ENCODE assay signal across 19 mouse cellular contexts in the genomic region with DNA sequence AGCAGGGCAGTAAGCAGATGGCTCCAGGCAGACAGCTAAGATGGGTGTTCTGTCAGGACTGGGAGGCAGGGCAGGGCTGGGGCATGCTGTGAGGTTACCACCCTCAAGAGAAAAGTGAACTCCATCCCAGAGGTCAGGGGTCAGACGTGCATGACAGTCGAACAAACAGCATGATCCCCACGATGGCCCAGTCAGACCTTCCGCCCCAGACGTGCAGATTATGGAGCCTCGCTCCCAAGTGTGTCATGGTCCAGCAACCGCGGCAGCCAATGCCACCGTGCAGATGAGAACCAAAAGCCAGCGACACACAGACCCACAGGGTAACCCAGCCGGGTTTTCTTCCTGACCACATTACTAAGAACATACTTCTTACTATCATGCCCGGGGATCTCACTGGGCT. TPM values are rescaled to one million over a fixed set of nuclear protein-coding genes. Genes with fewer than 3 reads are reported as not detected.
A peak's percentile ranks its signal among the peaks of the same experiment; 100 is the strongest.
DNase-seq lines count a peak whose midpoint lies in the region; ATAC-seq and TF ChIP-seq lines count a peak whose summit lies in the region.
"Had no signal": no experiment of that assay in that cellular context is flagged by ENCODE, and none has a peak within 500 bp of the region (broad histone marks: within the 10 kb centered on the region; RNA-seq: fewer than 3 reads in every experiment).

No protein-coding gene starts in this region.

- 0 out of 2 replicates have a peak, but pooled peaks have one; percentile 9 for ATAC-seq in intestine, embryonic 16.5 days
- ATAC-seq in intestine, postnatal 0 days = no peak
- peak; percentile 51 for ATAC-seq in liver, embryonic 16.5 days (ENCODE audit: low read depth)
- no peak for ATAC-seq in liver, embryonic 12.5 days
- ATAC-seq: forebrain, postnatal 0 days; Patski had no signal

- no peak for TF ChIP-seq CTCF in intestine, postnatal 0 days (IDR thresholded peaks at IDR 0.05; ENCODE audit: low read depth)

- H3K27me3 ChIP-seq in intestine, embryonic 16.5 days (replicated peaks; ENCODE audit: control insufficient read depth, insufficient read depth, low read length) = no peaks in the 10 kb centered on the region
- H3K27me3 ChIP-seq in intestine, postnatal 0 days (replicated peaks; ENCODE audit: control insufficient read depth, insufficient read depth, low read length) = no peaks in the 10 kb centered on the region
- no peaks in the 10 kb centered on the region for H3K27me3 ChIP-seq in liver, embryonic 16.5 days (ENCODE audit: control insufficient read depth, insufficient read depth, low read depth, low read length)
- no peaks in the 10 kb centered on the region for H3K27me3 ChIP-seq in liver, embryonic 12.5 days (replicated peaks)
- peaks cover 36% of the 10 kb centered on the region for H3K27me3 ChIP-seq in limb, embryonic 10.5 days (ENCODE audit: low read depth, poor library complexity, severe bottlenecking)
- H3K27me3 ChIP-seq: intestine, embryonic 15.5 days; limb, embryonic 15.5 days; neural tube, embryonic 15.5 days; Patski had no signal

- no peak overlapping the region for H3K9ac ChIP-seq in intestine, embryonic 16.5 days (ENCODE audit: low read depth, low read length)
- no peak overlapping the region for H3K9ac ChIP-seq in intestine, postnatal 0 days (ENCODE audit: low read depth, low read length)
- H3K9ac ChIP-seq in liver, embryonic 16.5 days (ENCODE audit: low read depth, low read length) = no peak overlapping the region
- no peak overlapping the region for H3K9ac ChIP-seq in liver, embryonic 12.5 days
- H3K9ac ChIP-seq: forebrain, postnatal 0 days; hindbrain, embryonic 13.5 days; intestine, embryonic 15.5 days; limb, embryonic 15.5 days; lung, embryonic 14.5 days; neural tube, embryonic 15.5 days had no signal

- peak; percentile 49 for DNase-seq in embryo, embryonic 11 days
- no peak for DNase-seq in limb, embryonic 10.5 days (ENCODE audit: low spot score)
- no peak for DNase-seq in gastrocnemius, postnatal 4 days (ENCODE audit: low spot score in 2 of 2)
- no peak for DNase-seq in natural killer cell, adult 2 months (ENCODE audit: low spot score in 2 of 2)
- DNase-seq: adrenal gland, postnatal 36 days; cerebellum, adult 8-10 months; forebrain, postnatal 0 days; layer of hippocampus, adult 9-11 months; lung, embryonic 14.5 days; thymus, postnatal 36 days had no signal

- no peak overlapping the region for H3K4me3 ChIP-seq in intestine, embryonic 16.5 days (ENCODE audit: low read length)
- no peak overlapping the region for H3K4me3 ChIP-seq in intestine, postnatal 0 days (ENCODE audit: low read depth, low read length)
- H3K4me3 ChIP-seq in liver, embryonic 16.5 days (ENCODE audit: low read depth, low read length) = no peak overlapping the region
- H3K4me3 ChIP-seq in liver, embryonic 12.5 days = no peak overlapping the region
- no peak overlapping the region for H3K4me3 ChIP-seq in limb, embryonic 10.5 days
- H3K4me3 ChIP-seq: hindbrain, embryonic 13.5 days; intestine, embryonic 15.5 days; limb, embryonic 15.5 days; neural tube, embryonic 15.5 days had no signal

- no peak overlapping the region for H3K4me2 ChIP-seq in intestine, embryonic 16.5 days (ENCODE audit: low read depth, low read length)
- no peak overlapping the region for H3K4me2 ChIP-seq in intestine, postnatal 0 days (replicated peaks; ENCODE audit: low read depth)
- H3K4me2 ChIP-seq in liver, embryonic 16.5 days (ENCODE audit: low read depth, low read length) = no peak overlapping the region
- H3K4me2 ChIP-seq in liver, embryonic 12.5 days = no peak overlapping the region
- H3K4me2 ChIP-seq: hindbrain, embryonic 13.5 days; limb, embryonic 15.5 days; lung, embryonic 14.5 days; neural tube, embryonic 15.5 days had no signal

- WGBS in intestine, embryonic 16.5 days = 54% methylated on average over 12 of the region's 12 CpGs
- 46% methylated on average over 12 of the region's 12 CpGs for WGBS in intestine, postnatal 0 days
- 69% methylated on average over 12 of the region's 12 CpGs for WGBS in liver, embryonic 16.5 days (ENCODE audit: insufficient replicate concordance)
- 75% methylated on average over 12 of the region's 12 CpGs for WGBS in liver, embryonic 12.5 days (ENCODE audit: insufficient replicate concordance)
- WGBS in limb, embryonic 10.5 days = 62% methylated on average over 12 of the region's 12 CpGs

- no peaks in the 10 kb centered on the region for H3K4me1 ChIP-seq in intestine, embryonic 16.5 days (ENCODE audit: control insufficient read depth, insufficient read depth, low read length)
- 0 out of 2 replicates have a peak, but pooled peaks cover 4% of the 10 kb centered on the region for H3K4me1 ChIP-seq in intestine, postnatal 0 days (replicated peaks; ENCODE audit: control insufficient read depth, insufficient read depth, low read length)
- H3K4me1 ChIP-seq in liver, embryonic 16.5 days (ENCODE audit: control insufficient read depth, low read depth, low read length) = no peaks in the 10 kb centered on the region
- no peaks in the 10 kb centered on the region for H3K4me1 ChIP-seq in liver, embryonic 12.5 days
- H3K4me1 ChIP-seq in limb, embryonic 10.5 days = peaks cover 44% of the 10 kb centered on the region
- H3K4me1 ChIP-seq: limb, embryonic 15.5 days had no signal

- H3K27ac ChIP-seq in intestine, embryonic 16.5 days (ENCODE audit: low read length) = no peak overlapping the region
- H3K27ac ChIP-seq in intestine, postnatal 0 days (ENCODE audit: low read depth, low read length) = no peak overlapping the region
- no peak overlapping the region for H3K27ac ChIP-seq in liver, embryonic 16.5 days (ENCODE audit: low read length)
- H3K27ac ChIP-seq in liver, embryonic 12.5 days = no peak overlapping the region
- 0 out of 2 replicates have a peak overlapping the region, but pooled peaks have one; percentile 36 for H3K27ac ChIP-seq in limb, embryonic 10.5 days
- H3K27ac ChIP-seq: hindbrain, embryonic 13.5 days; intestine, embryonic 15.5 days; limb, embryonic 15.5 days; neural tube, embryonic 15.5 days had no signal

- H3K36me3 ChIP-seq in intestine, embryonic 16.5 days (ENCODE audit: control insufficient read depth, insufficient read depth, low read length) = no peaks in the 10 kb centered on the region
- peaks cover 29% of the 10 kb centered on the region for H3K36me3 ChIP-seq in intestine, postnatal 0 days (ENCODE audit: control insufficient read depth, insufficient read depth)
- H3K36me3 ChIP-seq in liver, embryonic 16.5 days (ENCODE audit: control insufficient read depth, insufficient read depth) = peaks cover 12% of the 10 kb centered on the region
- H3K36me3 ChIP-seq in liver, embryonic 12.5 days = peaks cover 77% of the 10 kb centered on the region
- H3K36me3 ChIP-seq in limb, embryonic 10.5 days = peaks cover 28% of the 10 kb centered on the region
- H3K36me3 ChIP-seq: intestine, embryonic 15.5 days; neural tube, embryonic 15.5 days had no signal

- H3K9me3 ChIP-seq in intestine, embryonic 16.5 days (ENCODE audit: control insufficient read depth, low read length) = no peaks in the 10 kb centered on the region
- H3K9me3 ChIP-seq in intestine, postnatal 0 days (ENCODE audit: control insufficient read depth) = no peaks in the 10 kb centered on the region
- no peaks in the 10 kb centered on the region for H3K9me3 ChIP-seq in liver, embryonic 16.5 days (replicated peaks; ENCODE audit: control insufficient read depth, low read length)
- no peaks in the 10 kb centered on the region; the same call in 1 of the 2 replicates for H3K9me3 ChIP-seq in liver, embryonic 12.5 days (replicated peaks)
- no peaks in the 10 kb centered on the region for H3K9me3 ChIP-seq in limb, embryonic 10.5 days (replicated peaks)
- H3K9me3 ChIP-seq: hindbrain, embryonic 13.5 days; intestine, embryonic 15.5 days; limb, embryonic 15.5 days; neural tube, embryonic 15.5 days had no signal

RNA-seq across cellular contexts. Expression of a gene that starts 34.8 kb away (rescaled TPM):
- polyA plus RNA-seq in intestine, embryonic 16.5 days (2015; fragmentation: Nextera tagmentation; extraction: Ambion mirVana) = 5.9 and 6.7 TPM in 2 replicates
- polyA plus RNA-seq in intestine, postnatal 0 days (2015; fragmentation: Nextera tagmentation; extraction: Ambion mirVana) = 19.3 and 21.2 TPM in 2 replicates
- 1.7 and 1.9 TPM in 2 replicates for polyA plus RNA-seq in liver, embryonic 16.5 days (2015; fragmentation: Nextera tagmentation; extraction: Ambion mirVana)
- polyA plus RNA-seq in liver, embryonic 12.5 days (2016; fragmentation: Nextera tagmentation; extraction: Ambion mirVana) = 9.2 and 10.0 TPM in 2 replicates
- polyA plus RNA-seq in limb, embryonic 10.5 days (2016; fragmentation: Nextera tagmentation; extraction: Ambion mirVana) = 11.2 and 12.4 TPM in 2 replicates
- 10 to 100 TPM; 33.5 to 33.9 TPM for total RNA-seq in gastrocnemius, postnatal 4 days (2021)

Comparison
In these comparisons a context has a peak if more than half of its experiments do, and no peak if none do; other contexts are left out.
1. ATAC-seq: peak in intestine, embryonic 16.5 days (single experiment) and liver, embryonic 16.5 days (single experiment); none in intestine, postnatal 0 days (single experiment) and liver, embryonic 12.5 days (single experiment).